Mouse (Mus musculus): Measurements from ENCODE around the gene Adrb1. TPM values are rescaled to one million over a fixed set of nuclear protein-coding genes. Genes with fewer than 3 reads are reported as not detected.
"Not testable (repeated sequence)": the region's sequence is repeated elsewhere in the genome, so short reads cannot be mapped to it uniquely, and the experiment has no call there.

The Adrb1 gene
- polyA plus RNA-seq, 1 experiment from 2014 or later: 1.2 TPM

- no peaks in the 10 kb centered on the region for H3K27me3 ChIP-seq (ENCODE audit: insufficient read depth, low read length)
- no peak for ATAC-seq (ENCODE audit: insufficient read depth)
- H3K4me1 ChIP-seq (ENCODE audit: insufficient read depth): no peaks in the 10 kb centered on the region
- 54% methylated on average over 10 of the region's 10 CpGs for WGBS
- TF ChIP-seq CTCF (IDR thresholded peaks at IDR 0.05; ENCODE audit: low read depth): no peak
- DNase-seq: peak; percentile 39
- H3K27ac ChIP-seq (ENCODE audit: low read depth): no peak overlapping the region
- no peak overlapping the region for H3K9ac ChIP-seq
- no peak overlapping the region for H3K4me3 ChIP-seq (ENCODE audit: low read depth, low read length)
- H3K4me2 ChIP-seq: no peak overlapping the region
- no peaks in the 10 kb centered on the region for H3K9me3 ChIP-seq (ENCODE audit: low read depth, low read length)
- H3K36me3 ChIP-seq (ENCODE audit: insufficient read depth): no peaks in the 10 kb centered on the region
Measured at GRCm38 (mm10) chr19:56747878-56748277, 25.9 kb downstream of the Adrb1 start.

GRCm38 (mm10) chr19:56749343-56749742 lies 27.3 kb downstream of the Adrb1 start:
- no peak overlapping the region for H3K27ac ChIP-seq (ENCODE audit: low read depth)
- ATAC-seq (ENCODE audit: insufficient read depth): no peak
- H3K9me3 ChIP-seq (ENCODE audit: low read depth, low read length): no peaks in the 10 kb centered on the region
- WGBS: 28% methylated on average over 3 of the region's 3 CpGs
- no peaks in the 10 kb centered on the region for H3K4me1 ChIP-seq (ENCODE audit: insufficient read depth)
- TF ChIP-seq CTCF (IDR thresholded peaks at IDR 0.05; ENCODE audit: low read depth): no peak
- H3K27me3 ChIP-seq (ENCODE audit: insufficient read depth, low read length): no peaks in the 10 kb centered on the region
- no peak for DNase-seq
- no peak overlapping the region for H3K4me3 ChIP-seq (ENCODE audit: low read depth, low read length)
- no peak overlapping the region for H3K4me2 ChIP-seq
- no peak overlapping the region for H3K9ac ChIP-seq
- H3K36me3 ChIP-seq (ENCODE audit: insufficient read depth): no peaks in the 10 kb centered on the region

GRCm38 (mm10) chr19:56750709-56751108 lies 28.7 kb downstream of the Adrb1 start:
- no peak for TF ChIP-seq CTCF (IDR thresholded peaks at IDR 0.05; ENCODE audit: low read depth)
- ATAC-seq (ENCODE audit: insufficient read depth): no peak
- no peak for DNase-seq
- Histone ChIP-seq H3K4me3 (ENCODE audit: low read depth, low read length) (no peak overlapping the region), H3K4me1 (ENCODE audit: insufficient read depth) (no peaks in the 10 kb centered on the region), H3K36me3 (ENCODE audit: insufficient read depth) (no peaks in the 10 kb centered on the region), H3K27me3 (ENCODE audit: insufficient read depth, low read length) (no peaks in the 10 kb centered on the region), H3K27ac (ENCODE audit: low read depth) (no peak overlapping the region), H3K4me2 (no peak overlapping the region), H3K9ac (no peak overlapping the region), H3K9me3 (ENCODE audit: low read depth, low read length) (no peaks in the 10 kb centered on the region)
- WGBS: 38% methylated on average over 4 of the region's 4 CpGs

GRCm38 (mm10) chr19:56754456-56754855 lies 32.5 kb downstream of the Adrb1 start:
- ATAC-seq (ENCODE audit: insufficient read depth); H3K4me1 ChIP-seq (ENCODE audit: insufficient read depth); H3K4me3 ChIP-seq (ENCODE audit: low read depth, low read length); H3K36me3 ChIP-seq (ENCODE audit: insufficient read depth); DNase-seq; H3K27me3 ChIP-seq (ENCODE audit: insufficient read depth, low read length); H3K4me2 ChIP-seq; H3K27ac ChIP-seq (ENCODE audit: low read depth); H3K9ac ChIP-seq; H3K9me3 ChIP-seq (ENCODE audit: low read depth, low read length): not testable (repeated sequence)
- 90% methylated on average over 2 of the region's 2 CpGs for WGBS

GRCm38 (mm10) chr19:56756412-56756811 lies 34.4 kb downstream of the Adrb1 start:
- Histone ChIP-seq H3K4me3 (ENCODE audit: low read depth, low read length) (no peak overlapping the region), H3K36me3 (ENCODE audit: insufficient read depth) (no peaks in the 10 kb centered on the region)
- 75% methylated on average over 10 of the region's 10 CpGs for WGBS

GRCm38 (mm10) chr19:56758311-56758710 lies 36.3 kb downstream of the Adrb1 start:
- ATAC-seq (ENCODE audit: insufficient read depth) (no peak; the same call in 1 of the 2 replicates), DNase-seq (no peak)
- Histone ChIP-seq H3K9me3 (ENCODE audit: low read depth, low read length) (no peaks in the 10 kb centered on the region), H3K9ac (no peak overlapping the region), H3K27ac (ENCODE audit: low read depth) (no peak overlapping the region), H3K27me3 (ENCODE audit: insufficient read depth, low read length) (no peaks in the 10 kb centered on the region), H3K4me1 (ENCODE audit: insufficient read depth) (no peaks in the 10 kb centered on the region), H3K4me2 (no peak overlapping the region), H3K4me3 (ENCODE audit: low read depth, low read length) (no peak overlapping the region), H3K36me3 (ENCODE audit: insufficient read depth) (no peaks in the 10 kb centered on the region)
- 91% methylated on average over 2 of the region's 2 CpGs for WGBS
- TF ChIP-seq CTCF (IDR thresholded peaks at IDR 0.05; ENCODE audit: low read depth): no peak

More at GRCm38 (mm10) chr19:56756412-56756811, 34.4 kb downstream of the Adrb1 start:
- H3K9me3 ChIP-seq (ENCODE audit: low read depth, low read length): no peaks in the 10 kb centered on the region
- ATAC-seq (ENCODE audit: insufficient read depth) (no peak), DNase-seq (no peak)
- no peak overlapping the region for H3K4me2 ChIP-seq
- H3K9ac ChIP-seq: no peak overlapping the region
- H3K27ac ChIP-seq (ENCODE audit: low read depth): no peak overlapping the region
- no peaks in the 10 kb centered on the region for H3K27me3 ChIP-seq (ENCODE audit: insufficient read depth, low read length)
- no peaks in the 10 kb centered on the region for H3K4me1 ChIP-seq (ENCODE audit: insufficient read depth)
- TF ChIP-seq CTCF (IDR thresholded peaks at IDR 0.05; ENCODE audit: low read depth): no peak

GRCm38 (mm10) chr19:56759740-56760139 lies 37.7 kb downstream of the Adrb1 start:
- DNase-seq: no peak
- H3K4me3 ChIP-seq (ENCODE audit: low read depth, low read length): no peak overlapping the region
- no peak for TF ChIP-seq CTCF (IDR thresholded peaks at IDR 0.05; ENCODE audit: low read depth)
- no peak overlapping the region for H3K9ac ChIP-seq
- 84% methylated on average over 4 of the region's 4 CpGs for WGBS
- no peak for ATAC-seq (ENCODE audit: insufficient read depth)
- no peak overlapping the region for H3K27ac ChIP-seq (ENCODE audit: low read depth)
- H3K36me3 ChIP-seq (ENCODE audit: insufficient read depth): no peaks in the 10 kb centered on the region
- H3K4me1 ChIP-seq (ENCODE audit: insufficient read depth): no peaks in the 10 kb centered on the region
- no peaks in the 10 kb centered on the region for H3K27me3 ChIP-seq (ENCODE audit: insufficient read depth, low read length)
- H3K9me3 ChIP-seq (ENCODE audit: low read depth, low read length): no peaks in the 10 kb centered on the region
- no peak overlapping the region for H3K4me2 ChIP-seq

All from lung, embryonic 14.5 days (tissue).